Mouse (Mus musculus): ENCODE data around the gene Cep250. TPM values are rescaled to one million over a fixed set of nuclear protein-coding genes. Genes with fewer than 3 reads are reported as not detected.
"Not testable (repeated sequence)": the region's sequence is repeated elsewhere in the genome, so short reads cannot be mapped to it uniquely, and the experiment has no call there.

The Cep250 gene
- 24.0 and 39.1 TPM in 2 replicates for polyA plus RNA-seq (2011; ENCODE audit: insufficient read depth, insufficient read length, low replicate concordance, missing spikeins)

DNA sequence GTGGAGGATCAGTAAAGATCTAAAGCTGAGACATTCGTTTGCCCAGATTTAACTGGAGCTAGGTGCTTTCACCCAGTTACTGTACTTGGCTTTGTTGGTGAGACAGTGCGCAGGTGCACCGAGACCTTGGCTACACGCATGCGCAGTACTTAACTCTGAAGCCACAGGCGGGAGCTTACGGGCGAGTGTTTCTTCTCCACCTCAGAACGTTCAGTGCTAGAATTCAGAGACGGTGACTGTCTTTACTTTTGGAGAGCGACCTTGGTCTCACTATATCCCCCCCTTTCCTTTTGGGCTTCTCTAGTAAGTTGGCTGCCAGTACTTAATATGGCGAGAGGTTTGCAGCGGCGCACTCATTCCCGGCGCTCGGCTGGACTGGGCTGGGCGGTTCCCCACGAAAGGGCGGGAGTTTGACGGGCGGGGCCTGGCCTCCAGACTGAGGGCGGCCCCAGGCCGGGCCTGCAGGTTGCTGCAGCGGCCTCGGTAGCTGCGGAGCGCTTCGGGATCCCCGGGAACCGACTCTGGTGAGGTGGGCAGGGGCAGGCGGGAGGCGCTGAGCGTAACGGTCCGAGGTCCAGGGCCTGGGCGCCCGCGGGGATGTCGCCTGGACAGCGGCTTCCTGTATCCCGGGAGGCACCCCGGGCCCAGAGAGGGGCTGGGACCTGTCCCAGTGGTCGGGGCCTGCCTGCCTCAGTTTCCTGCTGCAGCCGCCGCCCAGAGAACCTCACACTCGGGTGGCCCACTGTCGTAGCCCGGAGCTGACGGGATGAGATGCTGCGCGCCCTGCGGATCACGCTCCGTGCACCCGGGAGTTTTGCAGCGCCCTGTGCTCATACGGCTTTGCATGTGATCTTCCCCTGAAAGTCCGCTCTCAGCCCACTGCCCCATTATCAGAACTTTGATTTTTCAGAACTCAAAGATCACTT is at the start of gene Cep250:
Gene Cep250 (plus strand): TSS at position 325 of the 926 bp plus-strand sequence.
- Histone ChIP-seq H3K4me3 (replicated peaks; ENCODE audit: control insufficient read depth, low read depth, low read length) (peak within 1 kb of the TSS; percentile 83), H3K27ac (ENCODE audit: control insufficient read depth, insufficient read depth, low read depth, low read length, poor library complexity) (peak within 1 kb of the TSS; percentile 87), H3K4me1 (ENCODE audit: control insufficient read depth, insufficient read depth, low read length) (no peaks in the 10 kb centered on the region; the same call in 1 of the 2 replicates)
- TF ChIP-seq CTCF (IDR thresholded peaks at IDR 0.05; ENCODE audit: control insufficient read depth, insufficient read depth, low read length) (no peak), POLR2A (IDR thresholded peaks at IDR 0.05; ENCODE audit: borderline replicate concordance, control insufficient read depth, low read depth, low read length) (peak; percentile 81; the same call in 1 of the 2 replicates)
- whole genome bisulfite sequencing: under 1% methylated on average over 59 of the region's 59 CpGs

- WGBS: 50% methylated on average over 6 of the region's 6 CpGs
These were observed 41.6 kb upstream of the Cep250 start for GRCm38 (mm10) chr2:155914684-155915083.

GRCm38 (mm10) chr2:155923143-155923542 is 33.1 kb upstream of the Cep250 start:
- Histone ChIP-seq H3K4me3 (replicated peaks; ENCODE audit: control insufficient read depth, low read depth, low read length) (no peak overlapping the region), H3K27ac (ENCODE audit: control insufficient read depth, insufficient read depth, low read depth, low read length, poor library complexity) (no peak overlapping the region), H3K4me1 (ENCODE audit: control insufficient read depth, insufficient read depth, low read length) (no peaks in the 10 kb centered on the region; the same call in 1 of the 2 replicates)
- 55% methylated on average over 7 of the region's 7 CpGs for WGBS
- TF ChIP-seq POLR2A (IDR thresholded peaks at IDR 0.05; ENCODE audit: borderline replicate concordance, control insufficient read depth, low read depth, low read length) (no peak), CTCF (IDR thresholded peaks at IDR 0.05; ENCODE audit: control insufficient read depth, insufficient read depth, low read length) (no peak)

More at GRCm38 (mm10) chr2:155914684-155915083, 41.6 kb upstream of the Cep250 start:
- H3K4me1 ChIP-seq (ENCODE audit: control insufficient read depth, insufficient read depth, low read length): no peaks in the 10 kb centered on the region
- TF ChIP-seq POLR2A (IDR thresholded peaks at IDR 0.05; ENCODE audit: borderline replicate concordance, control insufficient read depth, low read depth, low read length) (no peak), CTCF (IDR thresholded peaks at IDR 0.05; ENCODE audit: control insufficient read depth, insufficient read depth, low read length) (no peak)
- H3K27ac ChIP-seq (ENCODE audit: control insufficient read depth, insufficient read depth, low read depth, low read length, poor library complexity): no peak overlapping the region
- no peak overlapping the region for H3K4me3 ChIP-seq (replicated peaks; ENCODE audit: control insufficient read depth, low read depth, low read length)

DNA sequence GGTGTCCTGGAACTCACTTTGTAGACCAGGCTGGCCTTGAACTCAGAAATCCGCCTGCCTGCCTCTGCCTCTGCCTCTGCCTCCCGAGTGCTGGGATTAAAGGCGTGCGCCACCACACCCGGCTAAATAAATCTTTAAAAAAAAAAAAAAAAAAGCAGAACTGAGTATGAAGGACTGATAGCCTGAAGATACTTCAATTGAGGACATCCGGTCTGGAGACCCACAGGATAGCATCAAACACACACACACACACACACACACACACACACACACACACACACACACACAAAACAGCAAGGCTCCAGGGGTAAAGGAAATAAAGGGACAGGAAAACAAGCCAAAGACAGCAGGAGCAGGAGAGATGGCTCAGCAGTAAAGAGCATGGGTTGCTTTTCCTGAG is 31.0 kb upstream of the Cep250 start:
- WGBS: 63% methylated on average over 6 of the region's 6 CpGs
- H3K4me3 ChIP-seq (replicated peaks; ENCODE audit: control insufficient read depth, low read depth, low read length); H3K27ac ChIP-seq (ENCODE audit: control insufficient read depth, insufficient read depth, low read depth, low read length, poor library complexity); H3K4me1 ChIP-seq (ENCODE audit: control insufficient read depth, insufficient read depth, low read length): not testable (repeated sequence)

DNA sequence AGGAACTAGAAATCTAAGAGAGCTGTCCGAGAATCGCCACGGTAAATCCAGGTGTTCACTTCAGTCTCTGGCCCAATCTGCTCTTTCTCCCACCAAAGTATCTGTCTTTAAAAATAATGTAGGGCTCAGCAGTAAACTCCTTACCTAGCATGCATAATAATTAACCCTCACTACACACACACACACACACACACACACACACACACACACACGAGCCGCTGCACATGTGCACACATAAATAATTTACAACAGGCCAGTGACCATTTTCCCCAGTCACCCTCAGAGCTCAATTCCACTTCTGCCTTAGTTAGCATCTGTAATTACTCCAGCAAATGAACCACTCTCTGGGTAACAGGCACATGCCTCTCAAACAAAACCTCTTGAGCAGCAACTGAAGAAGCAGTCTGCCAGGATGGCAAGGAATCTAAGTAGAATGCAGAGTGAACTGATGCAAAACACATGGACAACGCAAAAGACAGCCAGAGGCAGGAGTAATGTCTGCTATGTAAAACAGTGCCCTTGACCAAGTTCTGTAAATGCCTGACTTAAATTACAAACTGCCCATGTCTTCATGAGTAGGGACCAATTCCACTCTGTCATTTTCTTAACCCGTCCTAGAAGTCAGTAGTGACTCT is 27.4 kb upstream of the Cep250 start:
- H3K4me1 ChIP-seq (ENCODE audit: control insufficient read depth, insufficient read depth, low read length): peaks cover 2% of the 10 kb centered on the region
- H3K27ac ChIP-seq (ENCODE audit: control insufficient read depth, insufficient read depth, low read depth, low read length, poor library complexity): no peak overlapping the region
- 59% methylated on average over 7 of the region's 7 CpGs for WGBS
- H3K4me3 ChIP-seq (replicated peaks; ENCODE audit: control insufficient read depth, low read depth, low read length): no peak overlapping the region
- TF ChIP-seq POLR2A (IDR thresholded peaks at IDR 0.05; ENCODE audit: borderline replicate concordance, control insufficient read depth, low read depth, low read length) (no peak), CTCF (IDR thresholded peaks at IDR 0.05; ENCODE audit: control insufficient read depth, insufficient read depth, low read length) (no peak)

GRCm38 (mm10) chr2:155929531-155930442 is 26.5 kb upstream of the Cep250 start, which contains the start of gene Uqcc1:
Uqcc1 (minus strand) TSS chr2:155930310.
- peak within 1 kb of the TSS; percentile 67 for H3K27ac ChIP-seq (ENCODE audit: control insufficient read depth, insufficient read depth, low read depth, low read length, poor library complexity)
- H3K4me1 ChIP-seq (ENCODE audit: control insufficient read depth, insufficient read depth, low read length): peaks cover 2% of the 10 kb centered on the region
- H3K4me3 ChIP-seq (replicated peaks; ENCODE audit: control insufficient read depth, low read depth, low read length): peak within 1 kb of the TSS; percentile 77
- under 1% methylated on average over 38 of the region's 38 CpGs for WGBS
- no peak for TF ChIP-seq CTCF (IDR thresholded peaks at IDR 0.05; ENCODE audit: control insufficient read depth, insufficient read depth, low read length)
- TF ChIP-seq POLR2A (IDR thresholded peaks at IDR 0.05; ENCODE audit: borderline replicate concordance, control insufficient read depth, low read depth, low read length): peak; percentile 83; the same call in 1 of the 2 replicates

GRCm38 (mm10) chr2:155939897-155940529 is 16.2 kb upstream of the Cep250 start:
- no peak overlapping the region for H3K4me3 ChIP-seq (replicated peaks; ENCODE audit: control insufficient read depth, low read depth, low read length)
- H3K27ac ChIP-seq (ENCODE audit: control insufficient read depth, insufficient read depth, low read depth, low read length, poor library complexity): no peak overlapping the region
- no peaks in the 10 kb centered on the region for H3K4me1 ChIP-seq (ENCODE audit: control insufficient read depth, insufficient read depth, low read length)
- TF ChIP-seq POLR2A (IDR thresholded peaks at IDR 0.05; ENCODE audit: borderline replicate concordance, control insufficient read depth, low read depth, low read length): no peak
- TF ChIP-seq CTCF (IDR thresholded peaks at IDR 0.05; ENCODE audit: control insufficient read depth, insufficient read depth, low read length): no peak
- WGBS: 19% methylated on average over 7 of the region's 7 CpGs
